Mouse (Mus musculus): Measurements from ENCODE around the gene Prkaa2. TPM values are rescaled to one million over a fixed set of nuclear protein-coding genes. Genes with fewer than 3 reads are reported as not detected.

Prkaa2 gene
- 0.23 TPM for polyA plus RNA-seq (2017; shearing (Covaris generic))

DNA sequence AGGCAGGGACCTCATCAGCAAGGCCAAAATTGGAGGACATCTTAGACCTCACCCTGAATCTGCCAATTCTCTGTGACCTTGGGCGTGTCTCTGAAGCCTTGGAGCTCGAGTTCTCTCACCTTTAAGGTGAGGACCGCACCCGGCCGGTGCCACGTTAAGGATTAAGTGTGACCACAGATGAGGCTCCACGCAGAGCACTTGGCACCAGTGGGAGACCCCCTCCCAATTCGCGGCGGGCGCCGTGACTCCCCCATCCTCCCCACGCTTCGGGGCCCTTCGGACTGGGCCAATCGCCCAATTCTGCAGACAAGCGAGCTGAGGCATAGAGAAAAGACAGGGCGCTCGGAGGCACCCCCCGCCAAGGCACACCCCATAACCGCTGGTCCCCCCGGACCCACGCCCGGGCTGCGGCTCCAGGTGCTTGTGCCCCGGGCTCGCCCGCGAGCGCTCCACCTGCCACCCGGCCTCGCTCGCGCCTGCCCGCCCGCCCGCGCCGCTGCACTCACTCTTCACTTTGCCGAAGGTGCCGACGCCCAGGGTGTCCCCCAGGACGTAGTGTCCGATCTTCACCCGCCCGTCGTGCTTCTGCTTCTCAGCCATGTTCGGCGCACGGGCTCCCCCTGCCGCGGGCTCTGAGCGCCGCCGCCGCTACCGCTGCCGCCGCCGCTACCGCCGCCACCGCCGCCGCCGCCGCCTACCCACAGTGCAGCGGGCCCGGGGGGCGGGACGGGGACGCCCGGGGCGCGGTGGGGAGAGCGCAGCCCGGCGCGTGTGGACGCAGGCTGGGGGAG lies at the start of gene Prkaa2:
Gene Prkaa2, minus strand, starts transcription at position 692 of the 791 bp plus-strand sequence.

DNA sequence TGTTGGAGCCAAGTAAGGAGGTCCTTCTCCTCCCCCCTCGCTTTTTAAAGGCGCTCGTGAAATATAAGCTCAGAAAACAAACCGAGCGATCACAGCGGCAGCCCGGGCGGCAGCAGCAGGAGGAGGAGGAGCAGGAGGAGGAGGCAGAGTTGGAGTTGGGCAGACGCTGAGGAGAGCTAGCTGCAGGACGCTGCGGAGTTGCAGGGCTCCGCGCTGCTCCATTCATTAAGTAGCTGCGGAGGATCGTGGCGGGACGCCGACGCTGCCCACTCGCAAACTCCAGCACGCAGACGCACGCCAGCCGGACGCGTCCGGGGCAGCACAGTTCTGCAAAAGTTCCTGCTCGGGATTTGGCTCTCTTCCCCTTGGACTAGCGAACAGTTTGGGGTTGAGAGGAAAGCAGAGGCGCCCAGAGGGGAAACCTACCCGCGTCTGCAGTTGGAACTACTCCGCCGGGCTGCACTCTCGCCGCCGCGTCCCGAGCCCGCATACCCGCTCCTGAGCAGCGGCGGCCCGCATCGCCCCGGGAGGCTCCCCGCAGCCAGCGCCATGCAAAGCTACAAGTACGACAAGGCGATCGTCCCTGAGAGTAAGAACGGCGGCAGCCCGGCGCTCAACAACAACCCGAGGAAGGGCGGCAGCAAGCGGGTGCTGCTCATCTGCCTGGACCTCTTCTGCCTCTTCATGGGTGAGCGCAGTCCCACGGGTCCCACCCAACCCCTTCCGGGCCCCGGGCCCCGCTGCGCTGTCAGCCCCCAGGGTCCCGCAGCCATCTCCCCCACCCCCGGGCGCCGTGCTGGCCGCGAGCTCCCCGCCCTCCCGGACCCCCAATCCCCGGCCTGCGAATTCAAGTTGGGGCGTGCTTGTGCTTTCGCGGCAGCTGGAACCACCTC lies 47.8 kb upstream of the Prkaa2 start, which contains the start of gene Plpp3:
Gene Plpp3, plus strand, starts transcription at position 72 of the 893 bp plus-strand sequence.

Other genes starting within 250 kb of the Prkaa2 start
- gene C8a, start 233.5 kb downstream of the Prkaa2 start, polyA plus RNA-seq (2017; shearing (Covaris generic)), result not detected
- gene Fyb2, start 196.4 kb downstream of the Prkaa2 start, polyA plus RNA-seq (2017; shearing (Covaris generic)), result not detected
- gene Plpp3, start 47.5 kb upstream of the Prkaa2 start, polyA plus RNA-seq (2017; shearing (Covaris generic)), result not detected